Mouse (Mus musculus): ENCODE measurements around the gene Gm43064. TPM values are rescaled to one million over a fixed set of nuclear protein-coding genes. Genes with fewer than 3 reads are reported as not detected.
"Not testable (repeated sequence)": the region's sequence is repeated elsewhere in the genome, so short reads cannot be mapped to it uniquely, and the experiment has no call there.

Gene Gm43064
- total RNA-seq, 2 experiments from 2014 or later, result 0.62 TPM; not detected in 1

GRCm38 (mm10) chr3:103792111-103792406 is 17.3 kb upstream of the Gm43064 start:
- intact Hi-C loops (cut with DNase I); DNase-seq (ENCODE audit: low spot score in 2 of 2): not testable (repeated sequence)

GRCm38 (mm10) chr3:103792566-103792965 is 16.8 kb upstream of the Gm43064 start:
- no peak for DNase-seq (ENCODE audit: low spot score in 2 of 2)
- intact Hi-C loops (cut with DNase I), result no loop called here

GRCm38 (mm10) chr3:103796389-103796788 is 13.0 kb upstream of the Gm43064 start:
- intact Hi-C loops (cut with DNase I), result no loop called here
- DNase-seq (ENCODE audit: low spot score in 2 of 2), result no peak

GRCm38 (mm10) chr3:103799507-103799906 is 9.9 kb upstream of the Gm43064 start:
- DNase-seq (ENCODE audit: low spot score in 2 of 2), result no peak
- intact Hi-C loops (cut with DNase I), result no loop called here

GRCm38 (mm10) chr3:103801631-103802531 is 7.5 kb upstream of the Gm43064 start:
- peak; percentile 54 to 80 for DNase-seq (ENCODE audit: low spot score in 2 of 2)
- intact Hi-C loops (cut with DNase I), result no loop called here

GRCm38 (mm10) chr3:103802861-103803260 is 6.5 kb upstream of the Gm43064 start:
- intact Hi-C loops (cut with DNase I), result no loop called here
- no peak for DNase-seq (ENCODE audit: low spot score in 2 of 2)

- intact Hi-C loops (cut with DNase I), result no loop called here
- DNase-seq (ENCODE audit: low spot score in 2 of 2), result no peak
Observed at GRCm38 (mm10) chr3:103805671-103806070, 3.7 kb upstream of the Gm43064 start.

- no peak for DNase-seq (ENCODE audit: low spot score in 2 of 2)
- intact Hi-C loops (cut with DNase I), result loop anchor here (1.0 kb wide), 1 partner anchor 18 kb away; the partner anchor contains the start of gene Hipk1
Observed at GRCm38 (mm10) chr3:103809799-103810150, 402 bp downstream of the Gm43064 start.

- no peak for DNase-seq (ENCODE audit: low spot score in 2 of 2)
- intact Hi-C loops (cut with DNase I), result no loop called here
Observed at GRCm38 (mm10) chr3:103810967-103811366, 1.6 kb downstream of the Gm43064 start.

- intact Hi-C loops (cut with DNase I), result no loop called here
Observed at GRCm38 (mm10) chr3:103827548-103827947, 18.2 kb downstream of the Gm43064 start.

GRCm38 (mm10) chr3:103829036-103829435 is 19.7 kb downstream of the Gm43064 start:
- intact Hi-C loops (cut with DNase I), result no loop called here
- no peak for DNase-seq (ENCODE audit: low spot score in 2 of 2)

More at GRCm38 (mm10) chr3:103827548-103827947, 18.2 kb downstream of the Gm43064 start:
- DNase-seq (ENCODE audit: low spot score in 2 of 2), result no peak

GRCm38 (mm10) chr3:103830681-103831080 is 21.3 kb downstream of the Gm43064 start:
- DNase-seq (ENCODE audit: low spot score in 2 of 2); intact Hi-C loops (cut with DNase I): not testable (repeated sequence)

GRCm38 (mm10) chr3:103831146-103831545 is 21.8 kb downstream of the Gm43064 start:
- no peak for DNase-seq (ENCODE audit: low spot score in 2 of 2)
- intact Hi-C loops (cut with DNase I), result no loop called here

GRCm38 (mm10) chr3:103832426-103832825 is 23.1 kb downstream of the Gm43064 start, which contains the start of gene Bcl2l15:
Gene Bcl2l15 (plus strand): TSS chr3:103832601.
- intact Hi-C loops (cut with DNase I), result no loop called here
- DNase-seq (ENCODE audit: low spot score in 2 of 2), result no peak

- intact Hi-C loops (cut with DNase I), result no loop called here
Observed at GRCm38 (mm10) chr3:103834001-103834400, 24.6 kb downstream of the Gm43064 start.

GRCm38 (mm10) chr3:103835272-103835950 is 26.0 kb downstream of the Gm43064 start:
- intact Hi-C loops (cut with DNase I), result no loop called here
- no peak for DNase-seq (ENCODE audit: low spot score in 2 of 2)

More at GRCm38 (mm10) chr3:103834001-103834400, 24.6 kb downstream of the Gm43064 start:
- no peak for DNase-seq (ENCODE audit: low spot score in 2 of 2)

- intact Hi-C loops (cut with DNase I), result no loop called here
- no peak for DNase-seq (ENCODE audit: low spot score in 2 of 2)
Observed at GRCm38 (mm10) chr3:103835951-103836310, 26.6 kb downstream of the Gm43064 start.

- DNase-seq (ENCODE audit: low spot score in 2 of 2), result no peak
- intact Hi-C loops (cut with DNase I), result no loop called here
Observed at GRCm38 (mm10) chr3:103836453-103836852, 27.1 kb downstream of the Gm43064 start.

GRCm38 (mm10) chr3:103839711-103840110 is 30.3 kb downstream of the Gm43064 start:
- intact Hi-C loops (cut with DNase I), result no loop called here
- DNase-seq (ENCODE audit: low spot score in 2 of 2), result no peak

- intact Hi-C loops (cut with DNase I), result not testable (repeated sequence)
Observed at GRCm38 (mm10) chr3:103840195-103840594, 30.8 kb downstream of the Gm43064 start.

GRCm38 (mm10) chr3:103840946-103841345 is 31.6 kb downstream of the Gm43064 start:
- DNase-seq (ENCODE audit: low spot score in 2 of 2); intact Hi-C loops (cut with DNase I): not testable (repeated sequence)

More at GRCm38 (mm10) chr3:103840195-103840594, 30.8 kb downstream of the Gm43064 start:
- not testable (repeated sequence) for DNase-seq (ENCODE audit: low spot score in 2 of 2)

All from left cerebral cortex, postnatal 14 days (tissue).